Mouse (Mus musculus) fat pad, adult 2 months (tissue): ENCODE data around the gene Cacna2d1.

ENCODE experiments used
- DNase-seq: peaks from one replicate; pipeline ENCODE4 v3.0.0-alpha.2; 2011; ENCODE audit warnings: low read depth, low spot score; ENCODE audit errors: extremely low read depth

Cacna2d1 gene

GRCm38 (mm10) chr5:16376329-16376908, 441.9 kb downstream of the Cacna2d1 start:
- DNase-seq: no peak

- no peak for DNase-seq
Measured at GRCm38 (mm10) chr5:16410011-16410410, 475.5 kb downstream of the Cacna2d1 start.

- no peak for DNase-seq
Measured at GRCm38 (mm10) chr5:16414693-16415092, 480.2 kb downstream of the Cacna2d1 start.

GRCm38 (mm10) chr5:16417996-16418395, 483.5 kb downstream of the Cacna2d1 start:
- DNase-seq: no peak

GRCm38 (mm10) chr5:16418504-16418903, 484.0 kb downstream of the Cacna2d1 start:
- no peak for DNase-seq
